Mouse (Mus musculus) hindbrain, embryonic 11.5 days (tissue): ENCODE measurements around the gene Clcn2. TPM values are rescaled to one million over a fixed set of nuclear protein-coding genes. Genes with fewer than 3 reads are reported as not detected.

Experiments
- ATAC-seq: fragments of 200-750 bp; cut with Nextera tagmentation; 2 replicates; pipeline ENCODE4 v1.8.0; 2017; ENCODE audit warnings: mild to moderate bottlenecking, moderate TSS enrichment, moderate library complexity; ENCODE audit not compliant: low FRiP score
- DNase-seq: peaks from one replicate; pipeline ENCODE4 v3.0.0-alpha.2; 2015; ENCODE audit warnings: low spot score
- H3K27ac ChIP-seq: fragments of 300-500 bp; sonication (generic); 2 replicates; pipeline ENCODE4 v1.5.1; 2014; ENCODE audit warnings: mild to moderate bottlenecking, low read depth, low read length
- H3K27me3 ChIP-seq: fragments of 300-500 bp; sonication (generic); 2 replicates; pipeline ENCODE4 v1.6.1; 2014; ENCODE audit warnings: mild to moderate bottlenecking, low read length, moderate library complexity, mixed read lengths; ENCODE audit not compliant: control insufficient read depth, insufficient read depth
- H3K36me3 ChIP-seq: fragments of 300-500 bp; sonication (generic); 2 replicates; pipeline ENCODE4 v1.6.1; 2014; ENCODE audit warnings: mild to moderate bottlenecking, low read length, moderate library complexity, mixed read lengths; ENCODE audit not compliant: control insufficient read depth, insufficient read depth
- H3K4me1 ChIP-seq: fragments of 300-500 bp; sonication (generic); replicated peaks from 2 replicates; pipeline ENCODE4 v1.6.1; 2014; ENCODE audit warnings: low read length, mixed read lengths; ENCODE audit not compliant: control insufficient read depth, insufficient read depth
- H3K4me2 ChIP-seq: fragments of 300-500 bp; sonication (generic); replicated peaks from 2 replicates; pipeline ENCODE4 v1.6.1; 2014; ENCODE audit warnings: mild to moderate bottlenecking, low read depth, low read length
- H3K4me3 ChIP-seq: fragments of 300-500 bp; sonication (generic); 2 replicates; pipeline ENCODE4 v1.5.1; 2014; ENCODE audit warnings: low read depth, low read length
- H3K9ac ChIP-seq: fragments of 300-500 bp; sonication (generic); 2 replicates; pipeline ENCODE4 v1.6.1; 2014; ENCODE audit warnings: low read depth, low read length
- H3K9me3 ChIP-seq: fragments of 300-500 bp; sonication (generic); 2 replicates; pipeline ENCODE4 v1.6.1; 2016; ENCODE audit warnings: low read length; ENCODE audit not compliant: control insufficient read depth
- WGBS: fragments of 180-500 bp; shearing (Covaris S2); extraction: QIAGEN DNeasy Blood & Tissue Kit; methylation state at CpG from one replicate; pipeline ENCODE4 v1.1.7; 2014; 5-methylcytosine and 5-hydroxymethylcytosine counted together
- polyA plus RNA-seq: library from polyadenylated mRNA; unstranded; fragments of >200 nt; fragmentation: Nextera tagmentation; extraction: Ambion mirVana; gene quantifications from 2 replicates; pipeline ENCODE4 v1.2.1, GENCODE M21; 2014

The Clcn2 gene
- polyA plus RNA-seq, 1 experiment from 2014 or later, result 22.0 TPM

GRCm38 (mm10) chr16:20715976-20716840, 1.3 kb downstream of the Clcn2 start:
- DNase-seq (peak; percentile 90), ATAC-seq (peak; percentile 89)
- WGBS, result under 1% methylated on average over 60 of the region's 68 CpGs
- Histone ChIP-seq H3K4me1 (peaks cover 11% of the 10 kb centered on the region; the same call in 1 of the 2 replicates), H3K36me3 (no peaks in the 10 kb centered on the region; the same call in 1 of the 2 replicates), H3K4me3 (peak overlapping the region; percentile 62), H3K9me3 (no peaks in the 10 kb centered on the region), H3K27ac (peak overlapping the region; percentile 84), H3K4me2 (peak overlapping the region; percentile 91), H3K9ac (peak overlapping the region; percentile 81), H3K27me3 (no peaks in the 10 kb centered on the region)

DNA sequence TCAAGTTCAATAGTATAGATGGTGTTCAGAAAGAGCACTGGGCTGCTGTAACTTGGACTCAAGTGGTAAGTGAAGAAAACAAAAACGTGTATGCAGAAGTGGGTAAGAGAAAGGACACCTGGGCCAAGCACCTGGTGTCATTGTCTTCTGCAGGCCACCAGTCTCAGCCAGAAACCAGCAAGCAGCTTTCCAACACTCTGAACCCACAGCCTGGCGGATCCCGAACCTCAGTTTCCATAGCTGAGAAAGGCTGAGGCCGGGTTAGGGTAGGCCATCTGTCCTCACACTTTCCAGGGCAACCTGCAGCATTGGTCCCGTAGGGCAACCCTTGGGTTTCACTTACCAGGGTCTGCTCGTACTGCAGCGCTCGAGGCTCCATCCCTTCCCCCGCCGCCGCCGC, 2.0 kb downstream of the Clcn2 start:
- no peaks in the 10 kb centered on the region; the same call in 1 of the 2 replicates for H3K36me3 ChIP-seq
- H3K4me3 ChIP-seq, result peak overlapping the region; percentile 62
- peak overlapping the region; percentile 91 for H3K4me2 ChIP-seq
- peak overlapping the region; percentile 84 for H3K27ac ChIP-seq
- H3K4me1 ChIP-seq, result peaks cover 11% of the 10 kb centered on the region; the same call in 1 of the 2 replicates
- H3K9me3 ChIP-seq, result no peaks in the 10 kb centered on the region
- DNase-seq (no peak), ATAC-seq (no peak)
- H3K9ac ChIP-seq, result peak overlapping the region; percentile 81
- WGBS, result under 1% methylated on average over 12 of the region's 12 CpGs
- H3K27me3 ChIP-seq, result no peaks in the 10 kb centered on the region

GRCm38 (mm10) chr16:20715161-20715560, 2.4 kb downstream of the Clcn2 start:
- Histone ChIP-seq H3K4me1 (peaks cover 11% of the 10 kb centered on the region; the same call in 1 of the 2 replicates), H3K4me2 (peak overlapping the region; percentile 91), H3K4me3 (peak overlapping the region; percentile 62), H3K9ac (peak overlapping the region; percentile 81), H3K9me3 (no peaks in the 10 kb centered on the region), H3K36me3 (no peaks in the 10 kb centered on the region; the same call in 1 of the 2 replicates), H3K27ac (no peak overlapping the region), H3K27me3 (no peaks in the 10 kb centered on the region)
- WGBS, result 54% methylated on average over 2 of the region's 2 CpGs
- no peak for ATAC-seq
- peak; percentile 22 for DNase-seq

- ATAC-seq (no peak), DNase-seq (peak; percentile 22)
- H3K9me3 ChIP-seq, result no peaks in the 10 kb centered on the region
- peak overlapping the region; percentile 91 for H3K4me2 ChIP-seq
- no peaks in the 10 kb centered on the region; the same call in 1 of the 2 replicates for H3K36me3 ChIP-seq
- no peaks in the 10 kb centered on the region for H3K27me3 ChIP-seq
- peak overlapping the region; percentile 62 for H3K4me3 ChIP-seq
- H3K9ac ChIP-seq, result peak overlapping the region; percentile 15; the same call in 1 of the 2 replicates
- no peak overlapping the region for H3K27ac ChIP-seq
- WGBS, result 20% methylated on average over 11 of the region's 11 CpGs
- H3K4me1 ChIP-seq, result peaks cover 11% of the 10 kb centered on the region; the same call in 1 of the 2 replicates
Measured at GRCm38 (mm10) chr16:20714307-20715080, 3.1 kb downstream of the Clcn2 start.

- DNase-seq, result no peak
- Histone ChIP-seq H3K27ac (no peak overlapping the region), H3K4me2 (no peak overlapping the region), H3K27me3 (no peaks in the 10 kb centered on the region), H3K4me3 (no peak overlapping the region), H3K9ac (no peak overlapping the region), H3K9me3 (no peaks in the 10 kb centered on the region), H3K36me3 (no peaks in the 10 kb centered on the region; the same call in 1 of the 2 replicates), H3K4me1 (peaks cover 11% of the 10 kb centered on the region; the same call in 1 of the 2 replicates)
- WGBS, result 89% methylated on average over 7 of the region's 7 CpGs
- no peak for ATAC-seq
Measured at GRCm38 (mm10) chr16:20712889-20713288, 4.7 kb downstream of the Clcn2 start.

DNA sequence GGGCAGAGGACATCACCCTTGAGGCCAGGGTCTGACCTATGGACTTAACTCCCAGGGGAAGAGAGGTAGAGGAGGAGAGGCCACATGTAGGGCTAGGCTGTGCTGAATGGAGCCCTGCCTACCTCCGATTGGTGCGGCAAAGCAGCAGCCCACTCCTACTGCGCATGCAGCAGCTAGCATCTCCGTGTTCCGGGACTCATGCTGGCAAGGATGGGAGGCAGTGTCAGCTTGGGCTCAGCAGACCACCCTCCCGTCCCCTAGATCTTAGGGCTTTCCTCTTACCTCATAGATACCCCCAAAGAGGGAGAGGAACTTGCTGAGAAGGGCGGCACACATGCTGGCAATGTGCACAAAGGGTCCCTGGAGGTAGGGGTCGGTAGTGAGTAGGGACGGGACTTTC, 5.4 kb downstream of the Clcn2 start:
- Histone ChIP-seq H3K36me3 (no peaks in the 10 kb centered on the region; the same call in 1 of the 2 replicates), H3K4me2 (no peak overlapping the region), H3K9ac (no peak overlapping the region), H3K4me1 (peaks cover 11% of the 10 kb centered on the region; the same call in 1 of the 2 replicates), H3K27ac (no peak overlapping the region), H3K4me3 (no peak overlapping the region), H3K9me3 (no peaks in the 10 kb centered on the region), H3K27me3 (no peaks in the 10 kb centered on the region)
- no peak for ATAC-seq
- WGBS, result 78% methylated on average over 9 of the region's 9 CpGs
- DNase-seq, result no peak

GRCm38 (mm10) chr16:20710810-20711209, 6.7 kb downstream of the Clcn2 start:
- no peak overlapping the region for H3K4me2 ChIP-seq
- no peak overlapping the region for H3K9ac ChIP-seq
- no peak overlapping the region for H3K4me3 ChIP-seq
- H3K27ac ChIP-seq, result no peak overlapping the region
- 87% methylated on average over 4 of the region's 4 CpGs for WGBS
- H3K4me1 ChIP-seq, result 0 out of 2 replicates have a peak, but pooled peaks cover 6% of the 10 kb centered on the region
- no peaks in the 10 kb centered on the region for H3K27me3 ChIP-seq
- H3K9me3 ChIP-seq, result no peaks in the 10 kb centered on the region
- no peak for ATAC-seq
- no peaks in the 10 kb centered on the region; the same call in 1 of the 2 replicates for H3K36me3 ChIP-seq
- no peak for DNase-seq

DNA sequence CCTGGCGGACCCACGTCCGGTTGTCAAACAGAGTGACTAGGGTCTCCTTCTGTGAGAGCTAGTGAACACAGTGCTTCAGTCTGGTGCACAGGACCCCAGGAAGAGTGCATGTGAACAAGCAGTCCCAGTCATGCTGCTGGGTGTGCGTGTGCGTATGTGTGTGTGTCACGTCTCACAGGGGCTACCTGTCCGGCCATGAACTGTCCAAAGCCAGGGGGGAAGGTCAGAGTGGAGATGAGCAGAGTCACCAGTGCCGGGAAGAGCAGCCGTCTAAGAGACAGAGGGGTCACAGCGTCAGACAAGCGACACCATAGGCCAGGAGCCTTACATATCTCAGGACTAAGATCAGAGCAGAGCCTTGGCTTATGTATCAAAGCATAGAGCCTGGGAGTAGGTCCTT, 7.2 kb downstream of the Clcn2 start:
- no peak overlapping the region for H3K9ac ChIP-seq
- WGBS, result 93% methylated on average over 11 of the region's 11 CpGs
- no peaks in the 10 kb centered on the region for H3K9me3 ChIP-seq
- H3K36me3 ChIP-seq, result no peaks in the 10 kb centered on the region; the same call in 1 of the 2 replicates
- H3K27me3 ChIP-seq, result no peaks in the 10 kb centered on the region
- H3K4me3 ChIP-seq, result no peak overlapping the region
- no peak overlapping the region for H3K4me2 ChIP-seq
- 0 out of 2 replicates have a peak, but pooled peaks cover 3% of the 10 kb centered on the region for H3K4me1 ChIP-seq
- ATAC-seq (no peak), DNase-seq (no peak)
- no peak overlapping the region for H3K27ac ChIP-seq
